Mouse (Mus musculus) testis, adult 2 months (tissue): ENCODE measurements at regions not wholly inside any gene's neighbourhood (a gene's known extent, or its start where the extent isn't known, plus 50 kb on each side); places are given as distances from the start of the nearest gene placed in this dataset.

ENCODE experiments used
- CTCF ChIP-seq: fragments of 200-500 bp; IDR thresholded peaks from 2 replicates; pipeline ENCODE4 v1.5.1; 2012; ENCODE audit warnings: low read depth, mild to moderate bottlenecking, inconsistent platforms, low read length, moderate library complexity; ENCODE audit not compliant: control insufficient read depth, insufficient read depth, insufficient replicate concordance
- POLR2A ChIP-seq: fragments of 200-500 bp; IDR thresholded peaks from 2 replicates; pipeline ENCODE4 v1.6.1; 2012; ENCODE audit warnings: low read depth, mild to moderate bottlenecking, inconsistent platforms, low read length, moderate library complexity; ENCODE audit not compliant: control insufficient read depth

DNA sequence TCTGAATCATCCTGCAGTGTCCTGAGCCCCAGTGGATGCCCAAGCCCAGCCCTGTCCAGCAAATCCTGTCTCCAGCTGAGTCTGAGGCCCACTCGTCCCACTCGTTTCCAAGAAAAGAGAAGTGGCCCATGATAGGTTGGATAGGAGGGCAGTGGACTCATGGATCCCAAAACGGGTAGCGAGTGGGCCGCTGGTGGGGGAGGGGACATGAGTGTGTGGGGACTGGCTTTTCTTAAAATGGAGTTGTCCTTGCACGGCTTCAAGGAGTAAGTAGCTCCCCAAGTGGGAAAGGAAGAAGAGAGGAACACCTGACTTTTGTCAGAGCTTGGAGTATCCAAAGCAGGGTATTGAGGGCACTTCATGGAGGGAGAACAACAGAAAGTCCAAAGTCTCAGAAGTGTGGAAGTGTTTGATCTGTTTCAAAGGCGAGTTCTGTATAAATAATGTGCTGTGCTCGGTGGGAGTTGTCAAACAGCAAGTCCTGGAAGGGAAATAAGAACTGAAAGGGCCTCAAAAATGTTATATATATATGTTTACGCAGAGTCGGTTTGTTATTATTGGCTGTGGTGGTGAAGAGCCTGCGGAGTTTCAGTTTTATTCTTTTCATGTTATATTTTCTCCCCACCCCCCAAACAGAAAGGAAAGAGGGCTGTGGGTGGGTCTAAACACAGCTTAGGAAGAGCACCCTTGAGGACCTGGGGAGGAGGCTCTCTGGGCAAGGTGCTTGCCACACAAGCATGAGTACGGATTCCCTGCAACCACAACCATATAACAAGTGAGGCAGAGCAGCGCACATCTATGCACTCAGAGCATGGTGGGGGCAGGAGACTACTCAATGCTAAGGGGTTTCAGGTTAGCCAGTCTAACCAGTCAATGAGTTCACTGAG, 124.1 kb upstream of the Slc44a1 start:
- TF ChIP-seq CTCF (no peak), POLR2A (no peak)
